In genomic region chr15:102692321-102692804, GRCm38 (mm10) we compare ENCODE assay signal across 8 mouse cellular contexts. TPM values are rescaled to one million over a fixed set of nuclear protein-coding genes. Genes with fewer than 3 reads are reported as not detected.
A peak's percentile ranks its signal among the peaks of the same experiment; 100 is the strongest.
DNase-seq lines count a peak whose midpoint lies in the region; ATAC-seq and TF ChIP-seq lines count a peak whose summit lies in the region.

No protein-coding gene starts in this region.

- no peaks in the 10 kb centered on the region; the same call in 1 of the 2 replicates for H3K4me1 ChIP-seq in lung, embryonic 14.5 days (ENCODE audit: insufficient read depth)
- H3K4me1 ChIP-seq in hindbrain, embryonic 13.5 days (replicated peaks) = peaks cover 36% of the 10 kb centered on the region
- peaks cover 24% of the 10 kb centered on the region for H3K4me1 ChIP-seq in midbrain, embryonic 15.5 days

- WGBS in lung, embryonic 14.5 days = 2% methylated on average over 26 of the region's 26 CpGs
- WGBS in hindbrain, embryonic 13.5 days = 2% methylated on average over 26 of the region's 26 CpGs
- WGBS in midbrain, embryonic 15.5 days = 1% methylated on average over 26 of the region's 26 CpGs

- no peak overlapping the region for H3K27ac ChIP-seq in lung, embryonic 14.5 days (ENCODE audit: low read depth)
- peak overlapping the region; percentile 85 for H3K27ac ChIP-seq in hindbrain, embryonic 13.5 days
- peak overlapping the region; percentile 86 for H3K27ac ChIP-seq in midbrain, embryonic 15.5 days

- no peak for TF ChIP-seq CTCF in lung, embryonic 14.5 days (IDR thresholded peaks at IDR 0.05; ENCODE audit: low read depth)

- ATAC-seq in lung, embryonic 14.5 days (ENCODE audit: insufficient read depth) = peak; percentile 36; the same call in 1 of the 2 replicates
- peak; percentile 41; the same call in 1 of the 2 replicates for ATAC-seq in hindbrain, embryonic 13.5 days (ENCODE audit: low FRiP score)
- peak; percentile 51 for ATAC-seq in midbrain, embryonic 15.5 days (replicated peaks)

- peak overlapping the region; percentile 45 for H3K4me3 ChIP-seq in lung, embryonic 14.5 days (ENCODE audit: low read depth, low read length)
- peak overlapping the region; percentile 47 for H3K4me3 ChIP-seq in hindbrain, embryonic 13.5 days
- H3K4me3 ChIP-seq in midbrain, embryonic 15.5 days = peak overlapping the region; percentile 50

- no peaks in the 10 kb centered on the region for H3K36me3 ChIP-seq in lung, embryonic 14.5 days (ENCODE audit: insufficient read depth)
- H3K36me3 ChIP-seq in hindbrain, embryonic 13.5 days = no peaks in the 10 kb centered on the region
- no peaks in the 10 kb centered on the region for H3K36me3 ChIP-seq in midbrain, embryonic 15.5 days (replicated peaks)

- peaks cover 57% of the 10 kb centered on the region for H3K27me3 ChIP-seq in lung, embryonic 14.5 days (ENCODE audit: insufficient read depth, low read length)
- peaks cover 68% of the 10 kb centered on the region for H3K27me3 ChIP-seq in hindbrain, embryonic 13.5 days
- H3K27me3 ChIP-seq in midbrain, embryonic 15.5 days (replicated peaks) = peaks cover 30% of the 10 kb centered on the region

- H3K9me3 ChIP-seq in lung, embryonic 14.5 days (ENCODE audit: low read depth, low read length) = no peaks in the 10 kb centered on the region
- H3K9me3 ChIP-seq in hindbrain, embryonic 13.5 days = no peaks in the 10 kb centered on the region
- no peaks in the 10 kb centered on the region for H3K9me3 ChIP-seq in midbrain, embryonic 15.5 days

- H3K4me2 ChIP-seq in lung, embryonic 14.5 days = peak overlapping the region; percentile 83
- H3K4me2 ChIP-seq in hindbrain, embryonic 13.5 days = peak overlapping the region; percentile 71
- H3K4me2 ChIP-seq in midbrain, embryonic 15.5 days = peak overlapping the region; percentile 85

- H3K9ac ChIP-seq in lung, embryonic 14.5 days = peak overlapping the region; percentile 40
- peak overlapping the region; percentile 73 for H3K9ac ChIP-seq in hindbrain, embryonic 13.5 days
- H3K9ac ChIP-seq in midbrain, embryonic 15.5 days = peak overlapping the region; percentile 59

- peak; percentile 34 for DNase-seq in lung, embryonic 14.5 days
- no peak for DNase-seq in lung, postnatal 10 days
- peak; percentile 26 to 40 for DNase-seq in cerebellum, postnatal 36 days
- DNase-seq in frontal cortex, postnatal 36 days (ENCODE audit: low spot score in 2 of 2) = no peak
- no peak for DNase-seq in gastrocnemius, adult 8-10 months (ENCODE audit: low spot score in 2 of 2)
- no peak for DNase-seq in urinary bladder, postnatal 36 days (ENCODE audit: low spot score in 2 of 2)

RNA-seq across cellular contexts. Expression of gene Atp5g2, which starts 20.2 kb away (rescaled TPM):
- 94.8 and 97.4 TPM in 2 replicates for polyA plus RNA-seq in lung, embryonic 14.5 days (2014; fragmentation: Nextera tagmentation; extraction: Ambion mirVana)
- 48.7 and 56.4 TPM in 2 replicates for polyA plus RNA-seq in hindbrain, embryonic 13.5 days (2015; fragmentation: Nextera tagmentation; extraction: Ambion mirVana)
- 39.5 and 43.4 TPM in 2 replicates for polyA plus RNA-seq in midbrain, embryonic 15.5 days (2015; fragmentation: Nextera tagmentation; extraction: Ambion mirVana)
- total RNA-seq in gastrocnemius, adult 8-10 months (2022) = 10 to 100 TPM; 12.4 to 33.5 (median 21.7) TPM

RNA-seq across cellular contexts. Expression of gene Calcoco1, which starts 29.6 kb away (rescaled TPM):
- polyA plus RNA-seq in lung, embryonic 14.5 days (2014; fragmentation: Nextera tagmentation; extraction: Ambion mirVana) = 35.5 and 36.4 TPM in 2 replicates
- 41.8 and 42.3 TPM in 2 replicates for polyA plus RNA-seq in hindbrain, embryonic 13.5 days (2015; fragmentation: Nextera tagmentation; extraction: Ambion mirVana)
- polyA plus RNA-seq in midbrain, embryonic 15.5 days (2015; fragmentation: Nextera tagmentation; extraction: Ambion mirVana) = 41.9 and 43.0 TPM in 2 replicates
- 10 to 100 TPM; 65.5 to 80.9 (median 72.9) TPM for total RNA-seq in gastrocnemius, adult 8-10 months (2022)

Comparison
In these comparisons a context has a peak if more than half of its experiments do, and no peak if none do; other contexts are left out.
1. DNase-seq: peak in lung, embryonic 14.5 days (single experiment) and cerebellum, postnatal 36 days (2 of 2); none in lung, postnatal 10 days (single experiment), frontal cortex, postnatal 36 days (0 of 2), gastrocnemius, adult 8-10 months (0 of 2) and urinary bladder, postnatal 36 days (0 of 2).
2. Peak in every context shown above with its lines, with median percentiles within 50 percentile points of each other: ATAC-seq, H3K4me2 ChIP-seq, H3K4me3 ChIP-seq and H3K9ac ChIP-seq.